Comparison of ENCODE assay signal across 8 mouse cellular contexts in the genomic region with DNA sequence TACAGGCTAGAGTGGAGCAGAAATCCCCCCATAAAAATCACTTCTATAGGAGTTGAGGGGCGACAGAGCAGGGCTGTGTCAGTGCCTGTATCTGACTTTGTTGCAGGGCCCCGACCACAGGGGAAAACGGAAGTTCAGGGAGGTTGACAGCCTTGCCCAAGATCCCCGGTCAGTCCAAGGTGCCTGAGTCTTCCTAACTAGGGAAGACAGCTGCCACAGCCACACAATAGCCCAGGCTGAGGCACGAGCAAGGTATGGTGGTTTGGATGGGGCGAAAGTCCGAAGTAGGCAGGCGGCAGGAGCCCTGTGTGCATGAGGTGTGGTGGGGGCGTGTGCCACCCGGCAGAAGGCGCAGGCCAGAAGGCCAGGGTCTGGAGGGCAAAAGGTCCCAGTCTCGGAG. TPM values are rescaled to one million over a fixed set of nuclear protein-coding genes. Genes with fewer than 3 reads are reported as not detected.
DNase-seq lines count a peak whose midpoint lies in the region; ATAC-seq and TF ChIP-seq lines count a peak whose summit lies in the region.

A gene (plus strand): TSS at position 153 of the 400 bp plus-strand sequence.

- 0 out of 2 replicates have a peak, but pooled peaks cover 2% of the 10 kb centered on the region for H3K36me3 ChIP-seq in lung, embryonic 14.5 days (ENCODE audit: insufficient read depth)
- no peaks in the 10 kb centered on the region for H3K36me3 ChIP-seq in embryonic facial prominence, embryonic 14.5 days (ENCODE audit: control insufficient read depth, insufficient read depth, low read length)
- H3K36me3 ChIP-seq in hindbrain, postnatal 0 days (ENCODE audit: insufficient read depth, low read length): no peaks in the 10 kb centered on the region
- peaks cover 16% of the 10 kb centered on the region for H3K36me3 ChIP-seq in midbrain, embryonic 10.5 days

- H3K4me3 ChIP-seq in lung, embryonic 14.5 days (ENCODE audit: low read depth, low read length): peak within 1 kb of the TSS; percentile 62
- H3K4me3 ChIP-seq in embryonic facial prominence, embryonic 14.5 days (ENCODE audit: low read depth, low read length): peak within 1 kb of the TSS; percentile 53
- H3K4me3 ChIP-seq in hindbrain, postnatal 0 days (ENCODE audit: low read length): peak within 1 kb of the TSS; percentile 31
- peak within 1 kb of the TSS; percentile 75 for H3K4me3 ChIP-seq in midbrain, embryonic 10.5 days

- H3K9me3 ChIP-seq in lung, embryonic 14.5 days (ENCODE audit: low read depth, low read length): no peaks in the 10 kb centered on the region
- H3K9me3 ChIP-seq in embryonic facial prominence, embryonic 14.5 days (ENCODE audit: control insufficient read depth, low read length): no peaks in the 10 kb centered on the region
- H3K9me3 ChIP-seq in hindbrain, postnatal 0 days (ENCODE audit: low read length): no peaks in the 10 kb centered on the region
- H3K9me3 ChIP-seq in midbrain, embryonic 10.5 days (replicated peaks): no peaks in the 10 kb centered on the region

- ATAC-seq in lung, embryonic 14.5 days (ENCODE audit: insufficient read depth): no peak
- ATAC-seq in embryonic facial prominence, embryonic 14.5 days (ENCODE audit: low read depth): no peak
- no peak for ATAC-seq in hindbrain, postnatal 0 days

- WGBS in lung, embryonic 14.5 days: 21% methylated on average over 12 of the region's 12 CpGs
- WGBS in embryonic facial prominence, embryonic 14.5 days: 36% methylated on average over 12 of the region's 12 CpGs
- WGBS in hindbrain, postnatal 0 days: 38% methylated on average over 12 of the region's 12 CpGs
- 41% methylated on average over 12 of the region's 12 CpGs for WGBS in midbrain, embryonic 10.5 days

- no peak for TF ChIP-seq CTCF in lung, embryonic 14.5 days (IDR thresholded peaks at IDR 0.05; ENCODE audit: low read depth)
- no peak for TF ChIP-seq CTCF in hindbrain, postnatal 0 days (IDR thresholded peaks at IDR 0.05; ENCODE audit: low read depth)

- H3K27me3 ChIP-seq in lung, embryonic 14.5 days (ENCODE audit: insufficient read depth, low read length): no peaks in the 10 kb centered on the region
- 0 out of 2 replicates have a peak, but pooled peaks cover 5% of the 10 kb centered on the region for H3K27me3 ChIP-seq in embryonic facial prominence, embryonic 14.5 days (replicated peaks; ENCODE audit: control insufficient read depth, insufficient read depth, low read length)
- H3K27me3 ChIP-seq in hindbrain, postnatal 0 days (ENCODE audit: insufficient read depth, low read length): peaks cover 23% of the 10 kb centered on the region
- peaks cover 16% of the 10 kb centered on the region for H3K27me3 ChIP-seq in midbrain, embryonic 10.5 days (ENCODE audit: low read depth, poor library complexity, severe bottlenecking)

- DNase-seq in lung, embryonic 14.5 days: no peak
- no peak for DNase-seq in lung, postnatal 10 days
- no peak for DNase-seq in embryonic facial prominence, embryonic 14.5 days (ENCODE audit: low spot score)
- no peak for DNase-seq in hindbrain, postnatal 0 days (ENCODE audit: low spot score)
- DNase-seq in midbrain, embryonic 10.5 days (ENCODE audit: low spot score): no peak
- DNase-seq in adrenal gland, postnatal 36 days: no peak
- no peak for DNase-seq in urinary bladder, postnatal 4 days (ENCODE audit: low spot score in 2 of 2)
- no peak for DNase-seq in layer of hippocampus, adult 9-11 months

- H3K27ac ChIP-seq in lung, embryonic 14.5 days (ENCODE audit: low read depth): peak within 1 kb of the TSS; percentile 69; the same call in 1 of the 2 replicates
- H3K27ac ChIP-seq in embryonic facial prominence, embryonic 14.5 days (replicated peaks; ENCODE audit: low read depth, low read length): peak within 1 kb of the TSS; percentile 63
- H3K27ac ChIP-seq in hindbrain, postnatal 0 days: no peak within 1 kb of the TSS
- peak within 1 kb of the TSS; percentile 92 for H3K27ac ChIP-seq in midbrain, embryonic 10.5 days (replicated peaks)

- H3K4me2 ChIP-seq in lung, embryonic 14.5 days: peak within 1 kb of the TSS; percentile 85
- H3K4me2 ChIP-seq in embryonic facial prominence, embryonic 14.5 days (ENCODE audit: low read depth, low read length): peak within 1 kb of the TSS; percentile 65
- peak within 1 kb of the TSS; percentile 53 for H3K4me2 ChIP-seq in hindbrain, postnatal 0 days (ENCODE audit: low read depth, low read length)

- peaks cover 15% of the 10 kb centered on the region for H3K4me1 ChIP-seq in lung, embryonic 14.5 days (ENCODE audit: insufficient read depth)
- peaks cover 20% of the 10 kb centered on the region; the same call in 1 of the 2 replicates for H3K4me1 ChIP-seq in embryonic facial prominence, embryonic 14.5 days (ENCODE audit: control insufficient read depth, insufficient read depth, low read length)
- H3K4me1 ChIP-seq in hindbrain, postnatal 0 days (ENCODE audit: insufficient read depth, low read length): peaks cover 10% of the 10 kb centered on the region; the same call in 1 of the 2 replicates
- H3K4me1 ChIP-seq in midbrain, embryonic 10.5 days: peaks cover 50% of the 10 kb centered on the region

- peak within 1 kb of the TSS; percentile 71 for H3K9ac ChIP-seq in lung, embryonic 14.5 days
- H3K9ac ChIP-seq in embryonic facial prominence, embryonic 14.5 days (ENCODE audit: low read depth, low read length): peak within 1 kb of the TSS; percentile 65
- 0 out of 2 replicates have a peak within 1 kb of the TSS, but pooled peaks have one; percentile 14 for H3K9ac ChIP-seq in hindbrain, postnatal 0 days (replicated peaks; ENCODE audit: low read length)

RNA-seq across cellular contexts. Expression of the gene that starts here (rescaled TPM):
- 37.7 and 39.3 TPM in 2 replicates for polyA plus RNA-seq in lung, embryonic 14.5 days (2014; fragmentation: Nextera tagmentation; extraction: Ambion mirVana)
- 35.2 and 39.9 TPM in 2 replicates for polyA plus RNA-seq in embryonic facial prominence, embryonic 14.5 days (2014; fragmentation: Nextera tagmentation; extraction: Ambion mirVana)
- 22.9 and 24.9 TPM in 2 replicates for total RNA-seq in hindbrain, postnatal 0 days (2014; rRNA removed)
- 6.4 and 7.8 TPM in 2 replicates for polyA plus RNA-seq in hindbrain, postnatal 0 days (2015; fragmentation: Nextera tagmentation; extraction: Ambion mirVana)
- 120 and 215 TPM in 2 replicates for polyA plus RNA-seq in midbrain, embryonic 10.5 days (2016; fragmentation: Nextera tagmentation; extraction: Ambion mirVana)
- total RNA-seq in adrenal gland, postnatal 36 days (2021): 1 to 10 TPM in 1 of 2 experiments, under 1 TPM in 1; 0.89 to 2.1 TPM

Comparison
In these comparisons a context has a peak if more than half of its experiments do, and no peak if none do; other contexts are left out.
1. H3K9ac ChIP-seq: peak in every context shown above with its lines; median percentile 71 in lung, embryonic 14.5 days; 65 in embryonic facial prominence, embryonic 14.5 days; 14 in hindbrain, postnatal 0 days.